Mouse (Mus musculus): ENCODE results near the gene Sstr5. TPM values are rescaled to one million over a fixed set of nuclear protein-coding genes. Genes with fewer than 3 reads are reported as not detected.

Sstr5 gene
- total and polyA plus RNA-seq, 3 experiments = not detected

DNA sequence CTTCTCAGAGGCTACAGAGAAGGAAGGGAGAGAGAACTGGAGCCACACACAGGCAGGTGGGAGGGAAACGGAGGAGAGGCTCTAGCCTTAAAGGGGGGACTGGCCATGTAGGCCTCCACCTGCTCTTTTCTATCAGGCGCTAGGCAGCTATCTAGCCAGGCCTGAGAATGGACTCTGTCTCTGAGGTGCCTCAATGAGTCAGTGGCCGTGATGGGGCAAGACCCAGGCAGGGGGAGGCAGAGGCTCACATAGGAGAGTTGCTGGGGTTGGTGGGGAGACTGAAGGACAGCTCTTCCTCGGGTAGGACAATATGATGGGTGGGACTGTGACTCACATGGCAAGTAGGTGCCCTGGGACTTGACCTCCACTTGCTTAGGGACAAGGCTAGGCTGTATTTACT, 46.8 kb downstream of the Sstr5 start:
- Histone ChIP-seq H3K9ac (ENCODE audit: control insufficient read depth, low read depth, low read length, poor library complexity, severe bottlenecking) (no peak overlapping the region), H3K27ac (ENCODE audit: control insufficient read depth, low read depth, low read length) (no peak overlapping the region), H3K79me2 (ENCODE audit: control insufficient read depth, insufficient read depth, low read length, poor library complexity) (no peaks in the 10 kb centered on the region), H3K36me3 (ENCODE audit: control insufficient read depth in 1 of 2, insufficient read depth in 2 of 2, low read length in 2 of 2) (no peaks in the 10 kb centered on the region), H3K4me1 (ENCODE audit: control insufficient read depth in 1 of 2, insufficient read depth in 2 of 2, low read length in 2 of 2) (no peaks in the 10 kb centered on the region), H3K9me3 (replicated peaks; ENCODE audit: insufficient read depth, low read length) (no peaks in the 10 kb centered on the region), H3K4me3 (ENCODE audit: control insufficient read depth in 1 of 2, insufficient read depth in 1 of 2, low read depth in 2 of 2, low read length in 2 of 2) (no peak overlapping the region), H3K27me3 (ENCODE audit: control insufficient read depth in 1 of 2, insufficient read depth in 2 of 2, low read length in 2 of 2) (peaks cover 1 to 5% of the 10 kb centered on the region in 2 experiments)
- TF ChIP-seq CTCF (IDR thresholded peaks at IDR 0.05 in 2 of 3, conservative IDR thresholded peaks at IDR 0.05 in 1 of 3; ENCODE audit: control insufficient read depth in 1 of 3, insufficient read depth in 1 of 3, low read depth in 2 of 3, low read length in 3 of 3, poor library complexity in 1 of 3, severe bottlenecking in 1 of 3) = no peak
- no peak for DNase-seq (ENCODE audit: low read depth, low spot score)

DNA sequence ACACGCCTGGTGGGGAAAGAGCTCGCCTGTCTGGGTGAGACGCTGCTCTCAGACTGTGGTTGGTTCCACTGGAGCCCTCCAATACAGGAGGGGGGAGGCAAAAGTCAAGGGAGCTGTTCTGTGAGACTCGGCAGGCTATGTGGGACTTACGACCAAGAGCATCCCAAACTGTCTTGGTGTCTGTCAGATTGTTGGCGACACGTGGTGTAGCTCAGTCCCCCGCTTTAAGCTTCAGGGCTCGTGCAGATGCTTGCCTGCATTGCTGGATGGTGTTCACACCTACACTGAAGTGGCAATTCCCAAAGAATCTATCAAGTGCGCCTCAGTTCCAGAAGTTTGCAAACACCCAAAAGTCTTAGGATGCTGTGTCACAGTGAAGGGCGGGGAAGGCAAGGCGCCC, 49.2 kb downstream of the Sstr5 start:
- TF ChIP-seq RCOR1 (IDR thresholded peaks at IDR 0.05; ENCODE audit: low read depth, low read length) (no peak), SMC3 (IDR thresholded peaks at IDR 0.05; ENCODE audit: low read depth, low read length) (no peak), RAD21 (IDR thresholded peaks at IDR 0.05; ENCODE audit: low read depth, low read length) (no peak), POLR2A (IDR thresholded peaks at IDR 0.05; ENCODE audit: control insufficient read depth in 1 of 2, insufficient read depth in 1 of 2, low read depth in 1 of 2, low read length in 2 of 2, poor library complexity in 1 of 2) (no peak), ETS1 (IDR thresholded peaks at IDR 0.05; ENCODE audit: low read depth, low read length) (no peak), ZNF384 (IDR thresholded peaks at IDR 0.05; ENCODE audit: low read depth, low read length) (no peak), MAX (IDR thresholded peaks at IDR 0.05; ENCODE audit: low read length) (no peak), ZMIZ1 (IDR thresholded peaks at IDR 0.05; ENCODE audit: low read depth, low read length) (no peak), ELF1 (IDR thresholded peaks at IDR 0.05; ENCODE audit: low read depth, low read length) (no peak), ZC3H11A (IDR thresholded peaks at IDR 0.05; ENCODE audit: low read depth, low read length) (no peak)
- no peak overlapping the region for H3K9ac ChIP-seq (ENCODE audit: control insufficient read depth, low read depth, low read length, poor library complexity, severe bottlenecking)
- peaks cover 1 to 7% of the 10 kb centered on the region in 2 experiments for H3K27me3 ChIP-seq (ENCODE audit: control insufficient read depth in 1 of 2, insufficient read depth in 2 of 2, low read length in 2 of 2)

GRCm38 (mm10) chr17:25445841-25446240, 51.2 kb downstream of the Sstr5 start:
- H3K36me3 ChIP-seq (ENCODE audit: control insufficient read depth in 1 of 2, insufficient read depth in 2 of 2, low read length in 2 of 2) = no peaks in the 10 kb centered on the region

More for the DNA sequence above, 49.2 kb downstream of the Sstr5 start:
- Histone ChIP-seq H3K4me3 (ENCODE audit: control insufficient read depth in 1 of 2, insufficient read depth in 1 of 2, low read depth in 2 of 2, low read length in 2 of 2) (no peak overlapping the region), H3K9me3 (replicated peaks; ENCODE audit: insufficient read depth, low read length) (no peaks in the 10 kb centered on the region), H3K79me2 (ENCODE audit: control insufficient read depth, insufficient read depth, low read length, poor library complexity) (no peaks in the 10 kb centered on the region), H3K36me3 (ENCODE audit: control insufficient read depth in 1 of 2, insufficient read depth in 2 of 2, low read length in 2 of 2) (no peaks in the 10 kb centered on the region), H3K27ac (ENCODE audit: control insufficient read depth, low read depth, low read length) (no peak overlapping the region), H3K4me1 (ENCODE audit: control insufficient read depth in 1 of 2, insufficient read depth in 2 of 2, low read length in 2 of 2) (no peaks in the 10 kb centered on the region)
- no peak for DNase-seq (ENCODE audit: low read depth, low spot score)

More at GRCm38 (mm10) chr17:25445841-25446240, 51.2 kb downstream of the Sstr5 start:
- peaks cover 4 to 5% of the 10 kb centered on the region in 2 experiments for H3K27me3 ChIP-seq (ENCODE audit: control insufficient read depth in 1 of 2, insufficient read depth in 2 of 2, low read length in 2 of 2)
- H3K9ac ChIP-seq (ENCODE audit: control insufficient read depth, low read depth, low read length, poor library complexity, severe bottlenecking) = no peak overlapping the region
- H3K9me3 ChIP-seq (replicated peaks; ENCODE audit: insufficient read depth, low read length) = no peaks in the 10 kb centered on the region
- H3K27ac ChIP-seq (ENCODE audit: control insufficient read depth, low read depth, low read length) = no peak overlapping the region
- H3K79me2 ChIP-seq (ENCODE audit: control insufficient read depth, insufficient read depth, low read length, poor library complexity) = no peaks in the 10 kb centered on the region
- DNase-seq (ENCODE audit: low read depth, low spot score) = no peak
- TF ChIP-seq NELFE (IDR thresholded peaks at IDR 0.05; ENCODE audit: low read depth, low read length) (no peak), ELF1 (IDR thresholded peaks at IDR 0.05; ENCODE audit: low read depth, low read length) (no peak), POLR2A (IDR thresholded peaks at IDR 0.05; ENCODE audit: control insufficient read depth in 1 of 2, insufficient read depth in 1 of 2, low read depth in 1 of 2, low read length in 2 of 2, poor library complexity in 1 of 2) (no peak), EP300 (IDR thresholded peaks at IDR 0.05; ENCODE audit: low read depth in 1 of 2, low read length in 2 of 2) (no peak), MAX (IDR thresholded peaks at IDR 0.05; ENCODE audit: low read length) (no peak), TAL1 (IDR thresholded peaks at IDR 0.05; ENCODE audit: low read length) (no peak), USF2 (IDR thresholded peaks at IDR 0.05; ENCODE audit: borderline replicate concordance in 1 of 2, insufficient read depth in 1 of 2, low read depth in 1 of 2, low read length in 2 of 2) (no peak), BHLHE40 (IDR thresholded peaks at IDR 0.05; ENCODE audit: borderline replicate concordance, low read depth, low read length) (no peak), POLR2AphosphoS2 (IDR thresholded peaks at IDR 0.05; ENCODE audit: low read length) (no peak), ZNF384 (IDR thresholded peaks at IDR 0.05; ENCODE audit: low read depth, low read length) (no peak), MAFK (IDR thresholded peaks at IDR 0.05; ENCODE audit: borderline replicate concordance, low read depth, low read length) (no peak), USF1 (IDR thresholded peaks at IDR 0.05; ENCODE audit: low read depth, low read length) (no peak), TBP (IDR thresholded peaks at IDR 0.05; ENCODE audit: low read depth, low read length) (no peak), MYC (IDR thresholded peaks at IDR 0.05; ENCODE audit: low read depth, low read length) (no peak), UBTF (IDR thresholded peaks at IDR 0.05; ENCODE audit: borderline replicate concordance, insufficient read depth, low read depth, low read length) (no peak), MAZ (IDR thresholded peaks at IDR 0.05; ENCODE audit: low read depth, low read length) (no peak), ZKSCAN1 (IDR thresholded peaks at IDR 0.05; ENCODE audit: low read depth, low read length) (no peak), CHD1 (IDR thresholded peaks at IDR 0.05; ENCODE audit: low read depth, low read length) (no peak), RAD21 (IDR thresholded peaks at IDR 0.05; ENCODE audit: low read depth, low read length) (no peak)
- no peaks in the 10 kb centered on the region for H3K4me1 ChIP-seq (ENCODE audit: control insufficient read depth in 1 of 2, insufficient read depth in 2 of 2, low read length in 2 of 2)
- no peak overlapping the region for H3K4me3 ChIP-seq (ENCODE audit: control insufficient read depth in 1 of 2, insufficient read depth in 1 of 2, low read depth in 2 of 2, low read length in 2 of 2)
